Mouse (Mus musculus) liver, adult 2 months (tissue): ENCODE measurements at regions not wholly inside any gene's neighbourhood (a gene's known extent, or its start where the extent isn't known, plus 50 kb on each side); places are given as distances from the start of the nearest gene placed in this dataset.

Source experiments
- DNase-seq: peaks from one replicate; pipeline ENCODE4 v3.0.0-alpha.2; 2011; ENCODE audit warnings: low read depth, low spot score; ENCODE audit errors: extremely low read depth
- H3K27ac ChIP-seq: fragments of 200-500 bp; replicated peaks from 2 replicates; pipeline ENCODE4 v1.5.1; 2012; ENCODE audit warnings: low read depth, mild to moderate bottlenecking, control low read depth, inconsistent platforms, low read length; ENCODE audit not compliant: insufficient read depth
- H3K27me3 ChIP-seq: fragments of 200-500 bp; 2 replicates; pipeline ENCODE4 v1.6.1; 2012; ENCODE audit warnings: mild to moderate bottlenecking, moderate library complexity, low read length, inconsistent platforms; ENCODE audit not compliant: control insufficient read depth, insufficient read depth
- H3K36me3 ChIP-seq: fragments of 200-500 bp; 2 replicates; pipeline ENCODE4 v1.6.1; 2012; ENCODE audit warnings: low read length, inconsistent platforms; ENCODE audit not compliant: control insufficient read depth, insufficient read depth
- H3K4me1 ChIP-seq: fragments of 200-500 bp; 2 replicates; pipeline ENCODE4 v1.6.1; 2011; ENCODE audit warnings: low read length; ENCODE audit not compliant: control insufficient read depth, insufficient read depth
- H3K4me3 ChIP-seq: fragments of 200-500 bp; 2 replicates; pipeline ENCODE4 v1.5.1; 2011; ENCODE audit warnings: low read depth, mild to moderate bottlenecking, control low read depth, low read length, moderate library complexity; ENCODE audit not compliant: insufficient read depth
- H3K79me2 ChIP-seq: fragments of 200-500 bp; 2 replicates; pipeline ENCODE4 v1.6.1; 2012; ENCODE audit warnings: inconsistent platforms, mild to moderate bottlenecking, low read length, moderate library complexity; ENCODE audit not compliant: control insufficient read depth, insufficient read depth
- H3K9ac ChIP-seq: fragments of 200-500 bp; 2 replicates; pipeline ENCODE4 v1.6.1; 2012; ENCODE audit warnings: low read depth, mild to moderate bottlenecking, control low read depth, inconsistent platforms, low read length
- CTCF ChIP-seq: fragments of 200-500 bp; IDR thresholded peaks from 2 replicates; pipeline ENCODE4 v1.5.1; 2011; ENCODE audit warnings: low read depth, low read length, control low read depth
- POLR2A ChIP-seq: fragments of 200-500 bp; IDR thresholded peaks from 2 replicates; pipeline ENCODE4 v1.6.1; 2011; ENCODE audit warnings: low read length, control low read depth; ENCODE audit not compliant: insufficient read depth; ENCODE audit errors: extremely low read depth
- whole genome bisulfite sequencing: fragments of 180-500 bp; shearing (Covaris S2); methylation state at CpG from one replicate; pipeline ENCODE4 v1.1.7; 2018; 5-methylcytosine and 5-hydroxymethylcytosine counted together

DNA sequence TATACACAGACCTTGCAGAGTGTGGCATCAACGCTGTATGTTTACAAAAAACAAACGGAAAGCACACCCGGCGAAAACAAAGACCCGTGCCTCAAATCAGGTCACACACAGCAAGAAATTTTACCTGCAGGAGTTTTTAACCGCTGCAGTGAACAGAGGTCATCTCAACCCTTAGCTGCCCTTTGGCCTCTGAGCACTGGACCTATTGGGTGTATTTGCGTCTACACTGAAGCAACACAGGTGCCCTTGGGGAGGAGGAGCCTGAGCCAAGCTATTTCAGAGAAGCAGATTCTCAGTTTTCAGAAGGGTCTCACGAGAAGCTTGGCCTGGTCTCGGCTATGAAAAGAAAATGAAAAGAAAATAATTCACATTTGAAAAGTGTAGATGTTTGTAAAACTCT is 412.1 kb upstream of the Atp11b start:
- no peaks in the 10 kb centered on the region for H3K36me3 ChIP-seq
- no peak overlapping the region for H3K27ac ChIP-seq
- 8% methylated on average over 9 of the region's 9 CpGs for WGBS
- H3K4me1 ChIP-seq: no peaks in the 10 kb centered on the region; the same call in 1 of the 2 replicates
- TF ChIP-seq CTCF (no peak), POLR2A (no peak)
- H3K4me3 ChIP-seq: no peak overlapping the region
- H3K9ac ChIP-seq: no peak overlapping the region
- H3K79me2 ChIP-seq: no peaks in the 10 kb centered on the region
- no peaks in the 10 kb centered on the region for H3K27me3 ChIP-seq
- DNase-seq: peak; percentile 69

- H3K36me3 ChIP-seq: no peaks in the 10 kb centered on the region
- no peaks in the 10 kb centered on the region; the same call in 1 of the 2 replicates for H3K4me1 ChIP-seq
- TF ChIP-seq CTCF (no peak), POLR2A (no peak)
- H3K27ac ChIP-seq: no peak overlapping the region
- 82% methylated on average over 4 of the region's 4 CpGs for WGBS
- H3K4me3 ChIP-seq: no peak overlapping the region
- H3K9ac ChIP-seq: no peak overlapping the region
- no peaks in the 10 kb centered on the region for H3K79me2 ChIP-seq
- H3K27me3 ChIP-seq: no peaks in the 10 kb centered on the region
- no peak for DNase-seq
Observed at GRCm38 (mm10) chr3:35342584-35342983, 411.3 kb upstream of the Atp11b start.

DNA sequence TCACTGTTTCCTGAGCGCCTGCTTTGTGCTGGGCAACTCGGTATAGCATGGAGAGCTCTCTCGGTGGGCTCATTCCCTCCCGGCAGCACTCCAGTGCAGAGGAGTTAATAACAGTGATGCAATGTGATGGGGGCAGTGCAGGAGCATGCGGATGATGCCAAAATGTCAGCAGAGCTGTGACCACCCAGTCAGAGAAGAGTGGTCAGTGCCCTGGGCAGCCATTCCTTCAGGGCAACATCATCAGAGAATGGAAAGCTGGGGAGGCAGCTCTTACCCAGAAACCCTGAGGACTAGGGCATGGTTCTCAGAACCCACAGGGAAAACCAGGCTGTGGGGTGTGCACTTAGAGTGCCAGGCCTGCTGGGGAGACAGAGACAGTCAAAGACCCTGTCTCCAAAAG is 410.0 kb upstream of the Atp11b start:
- TF ChIP-seq CTCF (no peak), POLR2A (no peak)
- Histone ChIP-seq H3K79me2 (no peaks in the 10 kb centered on the region), H3K4me1 (no peaks in the 10 kb centered on the region; the same call in 1 of the 2 replicates), H3K4me3 (no peak overlapping the region), H3K36me3 (no peaks in the 10 kb centered on the region), H3K9ac (no peak overlapping the region), H3K27me3 (no peaks in the 10 kb centered on the region), H3K27ac (no peak overlapping the region)
- no peak for DNase-seq
- 89% methylated on average over 5 of the region's 5 CpGs for WGBS

GRCm38 (mm10) chr3:35349114-35349513 is 404.8 kb upstream of the Atp11b start:
- no peak overlapping the region for H3K9ac ChIP-seq
- H3K27me3 ChIP-seq: no peaks in the 10 kb centered on the region
- no peak overlapping the region for H3K4me3 ChIP-seq
- H3K79me2 ChIP-seq: no peaks in the 10 kb centered on the region
- DNase-seq: no peak
- TF ChIP-seq CTCF: no peak
- no peak overlapping the region for H3K27ac ChIP-seq
- 86% methylated on average over 7 of the region's 7 CpGs for WGBS
- no peaks in the 10 kb centered on the region for H3K4me1 ChIP-seq
- H3K36me3 ChIP-seq: no peaks in the 10 kb centered on the region

DNA sequence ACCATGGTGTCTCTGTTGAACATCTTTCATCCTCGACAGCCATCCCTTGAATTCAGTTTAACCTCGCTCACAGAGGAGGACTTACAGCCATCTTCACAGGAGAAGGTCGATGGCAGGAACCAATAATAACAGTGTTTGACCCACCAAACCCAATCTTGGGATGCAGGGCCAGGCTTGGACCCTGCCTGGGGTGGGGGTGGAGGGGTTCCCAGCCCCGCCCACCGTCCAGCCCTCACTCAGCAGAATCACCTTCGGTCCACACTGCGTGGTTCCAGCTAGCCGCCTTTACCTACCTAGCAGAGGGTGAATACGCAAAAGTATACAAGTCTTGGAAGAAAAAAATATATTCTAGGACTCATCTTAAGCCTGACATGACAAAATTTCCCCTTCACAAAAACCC is 400.5 kb upstream of the Atp11b start:
- H3K27ac ChIP-seq: no peak overlapping the region
- no peaks in the 10 kb centered on the region for H3K4me1 ChIP-seq
- no peaks in the 10 kb centered on the region for H3K27me3 ChIP-seq
- TF ChIP-seq POLR2A (no peak), CTCF (no peak)
- no peaks in the 10 kb centered on the region for H3K36me3 ChIP-seq
- H3K79me2 ChIP-seq: no peaks in the 10 kb centered on the region
- no peak for DNase-seq
- WGBS: 84% methylated on average over 9 of the region's 9 CpGs
- no peak overlapping the region for H3K4me3 ChIP-seq
- no peak overlapping the region for H3K9ac ChIP-seq

GRCm38 (mm10) chr3:35353920-35354319 is 400.0 kb upstream of the Atp11b start:
- H3K27ac ChIP-seq: no peak overlapping the region
- no peak overlapping the region for H3K9ac ChIP-seq
- 75% methylated on average over 7 of the region's 7 CpGs for WGBS
- no peaks in the 10 kb centered on the region for H3K36me3 ChIP-seq
- DNase-seq: no peak
- TF ChIP-seq POLR2A: no peak
- TF ChIP-seq CTCF: no peak
- no peaks in the 10 kb centered on the region for H3K79me2 ChIP-seq
- H3K4me3 ChIP-seq: no peak overlapping the region
- H3K27me3 ChIP-seq: no peaks in the 10 kb centered on the region
- no peaks in the 10 kb centered on the region for H3K4me1 ChIP-seq
